Mouse (Mus musculus): ENCODE measurements at regions not wholly inside any gene's neighbourhood (a gene's known extent, or its start where the extent isn't known, plus 50 kb on each side); places are given as distances from the start of the nearest gene placed in this dataset.
A peak's percentile ranks its signal among the peaks of the same experiment; 100 is the strongest.

GRCm38 (mm10) chr13:44028081-44028480 lies 243.5 kb downstream of the Cd83 start:
- DNase-seq (ENCODE audit: extremely low read depth, low read depth) = no peak

- peak; percentile 2 for DNase-seq (ENCODE audit: extremely low read depth, low read depth)
Observed at GRCm38 (mm10) chr13:44030590-44030989, 246.0 kb downstream of the Cd83 start.

GRCm38 (mm10) chr13:44037774-44038294 lies 253.3 kb downstream of the Cd83 start:
- no peak for DNase-seq (ENCODE audit: extremely low read depth, low read depth)

- DNase-seq (ENCODE audit: extremely low read depth, low read depth) = no peak
Observed at GRCm38 (mm10) chr13:44038322-44038721, 253.7 kb downstream of the Cd83 start.

- DNase-seq (ENCODE audit: extremely low read depth, low read depth) = no peak
Observed at GRCm38 (mm10) chr13:44040640-44041039, 256.1 kb downstream of the Cd83 start.

GRCm38 (mm10) chr13:44042730-44043493 lies 258.3 kb downstream of the Cd83 start:
- DNase-seq (ENCODE audit: extremely low read depth, low read depth) = no peak

GRCm38 (mm10) chr13:44043494-44043885 lies 258.9 kb downstream of the Cd83 start:
- no peak for DNase-seq (ENCODE audit: extremely low read depth, low read depth)

GRCm38 (mm10) chr13:44044546-44045216 lies 260.1 kb downstream of the Cd83 start:
- no peak for DNase-seq (ENCODE audit: extremely low read depth, low read depth)

GRCm38 (mm10) chr13:44046436-44046835 lies 261.9 kb downstream of the Cd83 start:
- no peak for DNase-seq (ENCODE audit: extremely low read depth, low read depth)

GRCm38 (mm10) chr13:44054157-44054556 lies 269.6 kb downstream of the Cd83 start:
- no peak for DNase-seq (ENCODE audit: extremely low read depth, low read depth)

GRCm38 (mm10) chr13:44055573-44056491 lies 271.3 kb downstream of the Cd83 start:
- no peak for DNase-seq (ENCODE audit: extremely low read depth, low read depth)

- DNase-seq (ENCODE audit: extremely low read depth, low read depth) = no peak
Observed at GRCm38 (mm10) chr13:44056716-44057115, 272.1 kb downstream of the Cd83 start.

- no peak for DNase-seq (ENCODE audit: extremely low read depth, low read depth)
Observed at GRCm38 (mm10) chr13:44057542-44057941, 273.0 kb downstream of the Cd83 start.

- no peak for DNase-seq (ENCODE audit: extremely low read depth, low read depth)
Observed at GRCm38 (mm10) chr13:44058277-44058676, 273.7 kb downstream of the Cd83 start.

- peak; percentile 51 for DNase-seq (ENCODE audit: extremely low read depth, low read depth)
Observed at GRCm38 (mm10) chr13:44059436-44059835, 274.9 kb downstream of the Cd83 start.

- no peak for DNase-seq (ENCODE audit: extremely low read depth, low read depth)
Observed at GRCm38 (mm10) chr13:44061286-44061685, 276.7 kb downstream of the Cd83 start.

GRCm38 (mm10) chr13:44061721-44062300 lies 277.2 kb downstream of the Cd83 start:
- DNase-seq (ENCODE audit: extremely low read depth, low read depth) = no peak

GRCm38 (mm10) chr13:44063317-44063716 lies 278.7 kb downstream of the Cd83 start:
- DNase-seq (ENCODE audit: extremely low read depth, low read depth) = no peak

GRCm38 (mm10) chr13:44064026-44064425 lies 279.5 kb downstream of the Cd83 start:
- no peak for DNase-seq (ENCODE audit: extremely low read depth, low read depth)

- peak; percentile 13 for DNase-seq (ENCODE audit: extremely low read depth, low read depth)
Observed at GRCm38 (mm10) chr13:44065741-44066185, 281.2 kb downstream of the Cd83 start.

GRCm38 (mm10) chr13:44067244-44067643 lies 282.7 kb downstream of the Cd83 start:
- DNase-seq (ENCODE audit: extremely low read depth, low read depth) = no peak

All from MEL-GATA-1-ER (cell line).